Mouse (Mus musculus) embryonic facial prominence, embryonic 15.5 days (tissue): ENCODE data around the gene Gm49395. TPM values are rescaled to one million over a fixed set of nuclear protein-coding genes. Genes with fewer than 3 reads are reported as not detected.

Experiments used
- ATAC-seq: fragments of 200-750 bp; cut with Nextera tagmentation; 2 replicates; pipeline ENCODE4 v1.8.0; 2017; ENCODE audit warnings: low read depth, moderate TSS enrichment; ENCODE audit not compliant: insufficient number of reproducible peaks, low FRiP score, low TSS enrichment
- H3K27ac ChIP-seq: fragments of 300-500 bp; sonication (generic); replicated peaks from 2 replicates; pipeline ENCODE4 v1.5.1; 2015; ENCODE audit warnings: mild to moderate bottlenecking, inconsistent platforms
- H3K27me3 ChIP-seq: fragments of 300-500 bp; sonication (generic); 2 replicates; pipeline ENCODE4 v1.6.1; 2015; ENCODE audit warnings: inconsistent platforms
- H3K36me3 ChIP-seq: fragments of 300-500 bp; sonication (generic); 2 replicates; pipeline ENCODE4 v1.6.1; 2015; ENCODE audit warnings: mild to moderate bottlenecking, inconsistent platforms
- H3K4me1 ChIP-seq: fragments of 300-500 bp; sonication (generic); 2 replicates; pipeline ENCODE4 v1.6.1; 2015; ENCODE audit warnings: inconsistent platforms
- H3K4me2 ChIP-seq: fragments of 300-500 bp; sonication (generic); replicated peaks from 2 replicates; pipeline ENCODE4 v1.6.1; 2015; ENCODE audit warnings: mild to moderate bottlenecking, inconsistent platforms
- H3K4me3 ChIP-seq: fragments of 300-500 bp; sonication (generic); replicated peaks from 2 replicates; pipeline ENCODE4 v1.5.1; 2015; ENCODE audit warnings: mild to moderate bottlenecking, inconsistent platforms
- H3K9ac ChIP-seq: fragments of 300-500 bp; sonication (generic); 2 replicates; pipeline ENCODE4 v1.6.1; 2015; ENCODE audit warnings: inconsistent platforms
- H3K9me3 ChIP-seq: fragments of 300-500 bp; sonication (generic); replicated peaks from 2 replicates; pipeline ENCODE4 v1.6.1; 2016; ENCODE audit warnings: inconsistent platforms
- WGBS: fragments of 180-500 bp; shearing (Covaris S2); methylation state at CpG from one replicate; pipeline ENCODE4 v1.1.7; 2015; 5-methylcytosine and 5-hydroxymethylcytosine counted together
- polyA plus RNA-seq: library from polyadenylated mRNA; unstranded; fragments of >200 nt; fragmentation: Nextera tagmentation; extraction: Ambion mirVana; gene quantifications from 2 replicates; pipeline ENCODE4 v1.2.1, GENCODE M21; 2015

Gm49395 gene
- polyA plus RNA-seq, 1 experiment from 2014 or later: 5.0 TPM

GRCm38 (mm10) chr13:115079996-115080585, 21.6 kb downstream of the Gm49395 start:
- Histone ChIP-seq H3K9ac (no peak overlapping the region), H3K4me1 (no peaks in the 10 kb centered on the region), H3K4me2 (no peak overlapping the region), H3K27ac (no peak overlapping the region), H3K9me3 (no peaks in the 10 kb centered on the region), H3K4me3 (no peak overlapping the region), H3K27me3 (no peaks in the 10 kb centered on the region), H3K36me3 (no peaks in the 10 kb centered on the region)
- WGBS: 86% methylated on average over 3 of the region's 3 CpGs
- no peak for ATAC-seq

- Histone ChIP-seq H3K27me3 (no peaks in the 10 kb centered on the region), H3K4me1 (no peaks in the 10 kb centered on the region), H3K4me3 (no peak overlapping the region), H3K4me2 (no peak overlapping the region), H3K9ac (no peak overlapping the region), H3K9me3 (no peaks in the 10 kb centered on the region), H3K27ac (no peak overlapping the region), H3K36me3 (no peaks in the 10 kb centered on the region)
- ATAC-seq: no peak
- WGBS: 83% methylated on average over 6 of the region's 6 CpGs
These were observed 22.6 kb downstream of the Gm49395 start for GRCm38 (mm10) chr13:115078997-115079685.

GRCm38 (mm10) chr13:115077346-115078134, 24.2 kb downstream of the Gm49395 start:
- Histone ChIP-seq H3K9ac (no peak overlapping the region), H3K4me3 (no peak overlapping the region), H3K4me2 (no peak overlapping the region), H3K36me3 (no peaks in the 10 kb centered on the region), H3K27me3 (no peaks in the 10 kb centered on the region), H3K27ac (no peak overlapping the region), H3K9me3 (no peaks in the 10 kb centered on the region), H3K4me1 (no peaks in the 10 kb centered on the region)
- no peak for ATAC-seq
- WGBS: 78% methylated on average over 9 of the region's 9 CpGs

GRCm38 (mm10) chr13:115072386-115072785, 29.3 kb downstream of the Gm49395 start:
- Histone ChIP-seq H3K36me3 (no peaks in the 10 kb centered on the region), H3K27ac (no peak overlapping the region), H3K9me3 (no peaks in the 10 kb centered on the region), H3K27me3 (no peaks in the 10 kb centered on the region), H3K4me1 (no peaks in the 10 kb centered on the region), H3K4me3 (no peak overlapping the region), H3K4me2 (no peak overlapping the region), H3K9ac (no peak overlapping the region)
- ATAC-seq: no peak
- WGBS: 84% methylated on average over 6 of the region's 6 CpGs

GRCm38 (mm10) chr13:115071431-115071830, 30.3 kb downstream of the Gm49395 start:
- H3K4me1 ChIP-seq: no peaks in the 10 kb centered on the region
- H3K4me2 ChIP-seq: no peak overlapping the region
- H3K27me3 ChIP-seq: no peaks in the 10 kb centered on the region
- ATAC-seq: no peak
- no peak overlapping the region for H3K27ac ChIP-seq
- WGBS: 83% methylated on average over 3 of the region's 3 CpGs
- H3K4me3 ChIP-seq: no peak overlapping the region
- H3K36me3 ChIP-seq: no peaks in the 10 kb centered on the region
- H3K9me3 ChIP-seq: no peaks in the 10 kb centered on the region
- H3K9ac ChIP-seq: no peak overlapping the region

GRCm38 (mm10) chr13:115067968-115068330, 33.8 kb downstream of the Gm49395 start:
- H3K4me2 ChIP-seq: no peak overlapping the region
- ATAC-seq: no peak
- no peaks in the 10 kb centered on the region for H3K27me3 ChIP-seq
- H3K36me3 ChIP-seq: no peaks in the 10 kb centered on the region
- WGBS: 76% methylated on average over 1 of the region's 1 CpGs
- no peaks in the 10 kb centered on the region for H3K4me1 ChIP-seq
- H3K27ac ChIP-seq: no peak overlapping the region
- no peak overlapping the region for H3K4me3 ChIP-seq
- H3K9ac ChIP-seq: no peak overlapping the region
- H3K9me3 ChIP-seq: no peaks in the 10 kb centered on the region

- Histone ChIP-seq H3K27ac (no peak overlapping the region), H3K9ac (no peak overlapping the region), H3K4me1 (no peaks in the 10 kb centered on the region), H3K27me3 (no peaks in the 10 kb centered on the region), H3K4me3 (no peak overlapping the region), H3K4me2 (no peak overlapping the region), H3K9me3 (no peaks in the 10 kb centered on the region), H3K36me3 (no peaks in the 10 kb centered on the region)
- 84% methylated on average over 4 of the region's 4 CpGs for WGBS
- no peak for ATAC-seq
These were observed 34.3 kb downstream of the Gm49395 start for GRCm38 (mm10) chr13:115067324-115067967.

GRCm38 (mm10) chr13:115057555-115057954, 44.2 kb downstream of the Gm49395 start:
- no peaks in the 10 kb centered on the region for H3K9me3 ChIP-seq
- no peaks in the 10 kb centered on the region for H3K36me3 ChIP-seq
- no peaks in the 10 kb centered on the region for H3K27me3 ChIP-seq
- H3K4me1 ChIP-seq: no peaks in the 10 kb centered on the region
- H3K4me2 ChIP-seq: no peak overlapping the region
- ATAC-seq: no peak
- H3K9ac ChIP-seq: no peak overlapping the region
- no peak overlapping the region for H3K4me3 ChIP-seq
- H3K27ac ChIP-seq: no peak overlapping the region
- 78% methylated on average over 5 of the region's 5 CpGs for WGBS

- no peak overlapping the region for H3K4me2 ChIP-seq
- no peaks in the 10 kb centered on the region for H3K27me3 ChIP-seq
- no peak for ATAC-seq
- H3K9ac ChIP-seq: no peak overlapping the region
- no peaks in the 10 kb centered on the region for H3K4me1 ChIP-seq
- no peak overlapping the region for H3K27ac ChIP-seq
- H3K36me3 ChIP-seq: no peaks in the 10 kb centered on the region
- H3K9me3 ChIP-seq: no peaks in the 10 kb centered on the region
- 49% methylated on average over 9 of the region's 9 CpGs for WGBS
- no peak overlapping the region for H3K4me3 ChIP-seq
These were observed 46.9 kb downstream of the Gm49395 start for GRCm38 (mm10) chr13:115054783-115055182.

- Histone ChIP-seq H3K4me2 (no peak overlapping the region), H3K4me3 (no peak overlapping the region)
- WGBS: 81% methylated on average over 7 of the region's 7 CpGs
These were observed 49.2 kb downstream of the Gm49395 start for GRCm38 (mm10) chr13:115052568-115052967.

More at GRCm38 (mm10) chr13:115052568-115052967, 49.2 kb downstream of the Gm49395 start:
- H3K36me3 ChIP-seq: no peaks in the 10 kb centered on the region
- H3K27me3 ChIP-seq: no peaks in the 10 kb centered on the region
- ATAC-seq: no peak
- no peaks in the 10 kb centered on the region for H3K9me3 ChIP-seq
- no peak overlapping the region for H3K9ac ChIP-seq
- H3K27ac ChIP-seq: no peak overlapping the region
- H3K4me1 ChIP-seq: no peaks in the 10 kb centered on the region
